Mouse (Mus musculus) forebrain, embryonic 12.5 days (tissue): Measurements from ENCODE around the gene Rnase13. TPM values are rescaled to one million over a fixed set of nuclear protein-coding genes. Genes with fewer than 3 reads are reported as not detected.
"Not testable (repeated sequence)": the region's sequence is repeated elsewhere in the genome, so short reads cannot be mapped to it uniquely, and the experiment has no call there.

Source experiments
- ATAC-seq: fragments of 200-750 bp; cut with Nextera tagmentation; 2 replicates; pipeline ENCODE4 v1.8.0; 2017; ENCODE audit warnings: moderate TSS enrichment; ENCODE audit not compliant: low FRiP score
- H3K27ac ChIP-seq: fragments of 300-500 bp; sonication (generic); 2 replicates; pipeline ENCODE4 v1.5.1; 2016; ENCODE audit warnings: mild to moderate bottlenecking
- H3K27me3 ChIP-seq: fragments of 300-500 bp; sonication (generic); 2 replicates; pipeline ENCODE4 v1.6.1; 2016; ENCODE audit warnings: mild to moderate bottlenecking
- H3K36me3 ChIP-seq: fragments of 300-500 bp; sonication (generic); replicated peaks from 2 replicates; pipeline ENCODE4 v1.6.1; 2016; ENCODE audit warnings: mild to moderate bottlenecking
- H3K4me1 ChIP-seq: fragments of 300-500 bp; sonication (generic); 2 replicates; pipeline ENCODE4 v1.6.1; 2016
- H3K4me2 ChIP-seq: fragments of 300-500 bp; sonication (generic); 2 replicates; pipeline ENCODE4 v1.6.1; 2016; ENCODE audit warnings: mild to moderate bottlenecking, moderate library complexity
- H3K4me3 ChIP-seq: fragments of 300-500 bp; sonication (generic); replicated peaks from 2 replicates; pipeline ENCODE4 v1.5.1; 2016; ENCODE audit warnings: mild to moderate bottlenecking
- H3K9ac ChIP-seq: fragments of 300-500 bp; sonication (generic); 2 replicates; pipeline ENCODE4 v1.6.1; 2016; ENCODE audit warnings: mild to moderate bottlenecking
- H3K9me3 ChIP-seq: fragments of 300-500 bp; sonication (generic); 2 replicates; pipeline ENCODE4 v1.6.1; 2016
- WGBS: fragments of 180-500 bp; shearing (Covaris S2); methylation state at CpG from one replicate; pipeline ENCODE4 v1.1.7; 2016; 5-methylcytosine and 5-hydroxymethylcytosine counted together
- polyA plus RNA-seq: library from polyadenylated mRNA; unstranded; fragments of >200 nt; fragmentation: Nextera tagmentation; extraction: Ambion mirVana; gene quantifications from 2 replicates; pipeline ENCODE4 v1.2.1, GENCODE M21; 2016

Rnase13 gene
- polyA plus RNA-seq, 1 experiment from 2014 or later, result not detected

GRCm38 (mm10) chr14:51926930-51927329, 4.4 kb upstream of the Rnase13 start:
- H3K36me3 ChIP-seq, H3K27me3 ChIP-seq, H3K4me3 ChIP-seq, H3K9me3 ChIP-seq, H3K27ac ChIP-seq, H3K4me1 ChIP-seq, H3K9ac ChIP-seq, ATAC-seq, H3K4me2 ChIP-seq: not testable (repeated sequence)
- WGBS, result 94% methylated on average over 11 of the region's 11 CpGs

- Histone ChIP-seq H3K36me3 (no peaks in the 10 kb centered on the region), H3K9me3 (no peaks in the 10 kb centered on the region), H3K4me3 (no peak overlapping the region), H3K27me3 (no peaks in the 10 kb centered on the region), H3K9ac (no peak overlapping the region), H3K27ac (no peak overlapping the region), H3K4me2 (no peak overlapping the region), H3K4me1 (no peaks in the 10 kb centered on the region)
- no peak for ATAC-seq
- WGBS, result 88% methylated on average over 4 of the region's 4 CpGs
Measured at GRCm38 (mm10) chr14:51923492-51923891, 919 bp upstream of the Rnase13 start.

GRCm38 (mm10) chr14:51922910-51923309, 337 bp upstream of the Rnase13 start:
- Histone ChIP-seq H3K36me3 (no peaks in the 10 kb centered on the region), H3K27me3 (no peaks in the 10 kb centered on the region), H3K9ac (no peak overlapping the region), H3K4me3 (no peak overlapping the region), H3K4me1 (no peaks in the 10 kb centered on the region), H3K4me2 (no peak overlapping the region), H3K9me3 (no peaks in the 10 kb centered on the region), H3K27ac (no peak overlapping the region)
- WGBS, result 86% methylated on average over 2 of the region's 2 CpGs
- no peak for ATAC-seq

- Histone ChIP-seq H3K27ac (no peak overlapping the region), H3K9me3 (no peaks in the 10 kb centered on the region), H3K36me3 (no peaks in the 10 kb centered on the region), H3K4me3 (no peak overlapping the region), H3K4me2 (no peak overlapping the region), H3K27me3 (no peaks in the 10 kb centered on the region), H3K9ac (no peak overlapping the region), H3K4me1 (no peaks in the 10 kb centered on the region)
- ATAC-seq, result no peak
- 88% methylated on average over 16 of the region's 16 CpGs for WGBS
Measured at GRCm38 (mm10) chr14:51921759-51922570, 608 bp downstream of the Rnase13 start.

- no peaks in the 10 kb centered on the region for H3K36me3 ChIP-seq
- H3K27ac ChIP-seq, result no peak overlapping the region
- H3K4me1 ChIP-seq, result peaks cover 9% of the 10 kb centered on the region
- peaks cover 6% of the 10 kb centered on the region; the same call in 1 of the 2 replicates for H3K27me3 ChIP-seq
- no peaks in the 10 kb centered on the region for H3K9me3 ChIP-seq
- H3K4me2 ChIP-seq, result no peak overlapping the region
- WGBS, result 88% methylated on average over 4 of the region's 4 CpGs
- no peak for ATAC-seq
- no peak overlapping the region for H3K9ac ChIP-seq
- H3K4me3 ChIP-seq, result no peak overlapping the region
Measured at GRCm38 (mm10) chr14:51918966-51919365, 3.6 kb downstream of the Rnase13 start.

GRCm38 (mm10) chr14:51918125-51918524, 4.4 kb downstream of the Rnase13 start, which contains the start of gene Tppp2:
TSS of gene Tppp2 (plus strand) at chr14:51918425.
- no peaks in the 10 kb centered on the region for H3K9me3 ChIP-seq
- peaks cover 18% of the 10 kb centered on the region for H3K4me1 ChIP-seq
- H3K4me3 ChIP-seq, result no peak within 1 kb of the TSS
- H3K27ac ChIP-seq, result no peak within 1 kb of the TSS
- no peak for ATAC-seq
- H3K4me2 ChIP-seq, result no peak within 1 kb of the TSS
- H3K36me3 ChIP-seq, result no peaks in the 10 kb centered on the region
- H3K27me3 ChIP-seq, result peaks cover 14% of the 10 kb centered on the region; the same call in 1 of the 2 replicates
- WGBS, result 89% methylated on average over 4 of the region's 4 CpGs
- H3K9ac ChIP-seq, result no peak within 1 kb of the TSS

- no peak overlapping the region for H3K4me3 ChIP-seq
- WGBS, result 92% methylated on average over 4 of the region's 4 CpGs
- H3K9ac ChIP-seq, result no peak overlapping the region
- H3K4me2 ChIP-seq, result no peak overlapping the region
- H3K36me3 ChIP-seq, result no peaks in the 10 kb centered on the region
- H3K4me1 ChIP-seq, result peaks cover 27% of the 10 kb centered on the region
- no peak for ATAC-seq
- no peaks in the 10 kb centered on the region for H3K9me3 ChIP-seq
- no peak overlapping the region for H3K27ac ChIP-seq
- peaks cover 27% of the 10 kb centered on the region; the same call in 1 of the 2 replicates for H3K27me3 ChIP-seq
Measured at GRCm38 (mm10) chr14:51916539-51916938, 6.0 kb downstream of the Rnase13 start.

GRCm38 (mm10) chr14:51915030-51915429, 7.5 kb downstream of the Rnase13 start:
- Histone ChIP-seq H3K36me3 (no peaks in the 10 kb centered on the region), H3K4me2 (peak overlapping the region; percentile 99)
- ATAC-seq, result no peak

GRCm38 (mm10) chr14:51913960-51914762, 8.4 kb downstream of the Rnase13 start, which contains the start of gene Ndrg2:
TSS of gene Ndrg2 (minus strand) at chr14:51914158.
- Histone ChIP-seq H3K36me3 (no peaks in the 10 kb centered on the region), H3K27ac (peak within 1 kb of the TSS; percentile 67), H3K27me3 (peaks cover 34% of the 10 kb centered on the region), H3K4me3 (peak within 1 kb of the TSS; percentile 61), H3K9me3 (no peaks in the 10 kb centered on the region), H3K9ac (peak within 1 kb of the TSS; percentile 68), H3K4me2 (peak within 1 kb of the TSS; percentile 99), H3K4me1 (peaks cover 27% of the 10 kb centered on the region)
- 2% methylated on average over 22 of the region's 23 CpGs for WGBS
- peak; percentile 69 for ATAC-seq

More at GRCm38 (mm10) chr14:51915030-51915429, 7.5 kb downstream of the Rnase13 start:
- Histone ChIP-seq H3K27ac (peak overlapping the region; percentile 67), H3K4me1 (peaks cover 27% of the 10 kb centered on the region), H3K4me3 (no peak overlapping the region), H3K27me3 (peaks cover 34% of the 10 kb centered on the region), H3K9ac (no peak overlapping the region), H3K9me3 (no peaks in the 10 kb centered on the region)
- WGBS, result 42% methylated on average over 3 of the region's 3 CpGs

GRCm38 (mm10) chr14:51913062-51913959, 9.3 kb downstream of the Rnase13 start:
- no peaks in the 10 kb centered on the region for H3K36me3 ChIP-seq
- peak overlapping the region; percentile 67; the same call in 1 of the 2 replicates for H3K27ac ChIP-seq
- peaks cover 34% of the 10 kb centered on the region for H3K27me3 ChIP-seq
- peaks cover 27% of the 10 kb centered on the region for H3K4me1 ChIP-seq
- peak overlapping the region; percentile 68 for H3K9ac ChIP-seq
- ATAC-seq, result peak; percentile 63
- H3K9me3 ChIP-seq, result no peaks in the 10 kb centered on the region
- H3K4me3 ChIP-seq, result peak overlapping the region; percentile 61
- under 1% methylated on average over 58 of the region's 58 CpGs for WGBS
- peak overlapping the region; percentile 99 for H3K4me2 ChIP-seq

- peak; percentile 47 for ATAC-seq
- Histone ChIP-seq H3K27ac (no peak overlapping the region), H3K4me3 (peak overlapping the region; percentile 61), H3K27me3 (peaks cover 34% of the 10 kb centered on the region), H3K4me2 (peak overlapping the region; percentile 99), H3K9ac (peak overlapping the region; percentile 68), H3K36me3 (no peaks in the 10 kb centered on the region), H3K4me1 (peaks cover 27% of the 10 kb centered on the region), H3K9me3 (no peaks in the 10 kb centered on the region)
- 6% methylated on average over 14 of the region's 14 CpGs for WGBS
Measured at GRCm38 (mm10) chr14:51912391-51913061, 10.0 kb downstream of the Rnase13 start.
